Mouse (Mus musculus) MEL (cell line): ENCODE results near the gene Myh3.

Experiments used
- CTCF ChIP-seq, 3 experiments: IDR thresholded peaks in 2 of 3; conservative IDR thresholded peaks in 1 of 3; 2 replicates each; pipeline ENCODE4 v1.5.1; 2011 to 2012; ENCODE audit warnings: low read length in 3 of 3, low read depth in 2 of 3, mild to moderate bottlenecking in 2 of 3, improper control_type of control experiment in 1 of 3, inconsistent platforms in 1 of 3, mixed read lengths in 1 of 3, moderate library complexity in 1 of 3; ENCODE audit not compliant: control insufficient read depth in 1 of 3, insufficient read depth in 1 of 3, poor library complexity in 1 of 3, severe bottlenecking in 1 of 3
- EP300 ChIP-seq, 2 experiments: IDR thresholded peaks; 2 replicates each; pipeline ENCODE4 v1.6.1; 2011; ENCODE audit warnings: improper control_type of control experiment in 2 of 2, low read length in 2 of 2, low read depth in 1 of 2, mild to moderate bottlenecking in 1 of 2
- GATA1 ChIP-seq: IDR thresholded peaks from 2 replicates; pipeline ENCODE4 v1.6.1; 2011; ENCODE audit warnings: low read depth, low read length, improper control_type of control experiment
- MAZ ChIP-seq: IDR thresholded peaks from 2 replicates; pipeline ENCODE4 v1.6.1; 2012; ENCODE audit warnings: low read depth, mild to moderate bottlenecking, inconsistent platforms, low read length, improper control_type of control experiment
- POLR2A ChIP-seq, 2 experiments: IDR thresholded peaks; 2 replicates each; pipeline ENCODE4 v1.6.1; 2011 to 2012; ENCODE audit warnings: low read length in 2 of 2, mild to moderate bottlenecking in 2 of 2, control low read depth in 1 of 2, improper control_type of control experiment in 1 of 2, low read depth in 1 of 2, moderate library complexity in 1 of 2; ENCODE audit not compliant: control insufficient read depth in 1 of 2, insufficient read depth in 1 of 2, poor library complexity in 1 of 2
- ZC3H11A ChIP-seq: IDR thresholded peaks from 2 replicates; pipeline ENCODE4 v1.6.1; 2012; ENCODE audit warnings: low read depth, mild to moderate bottlenecking, inconsistent platforms, low read length, improper control_type of control experiment

DNA sequence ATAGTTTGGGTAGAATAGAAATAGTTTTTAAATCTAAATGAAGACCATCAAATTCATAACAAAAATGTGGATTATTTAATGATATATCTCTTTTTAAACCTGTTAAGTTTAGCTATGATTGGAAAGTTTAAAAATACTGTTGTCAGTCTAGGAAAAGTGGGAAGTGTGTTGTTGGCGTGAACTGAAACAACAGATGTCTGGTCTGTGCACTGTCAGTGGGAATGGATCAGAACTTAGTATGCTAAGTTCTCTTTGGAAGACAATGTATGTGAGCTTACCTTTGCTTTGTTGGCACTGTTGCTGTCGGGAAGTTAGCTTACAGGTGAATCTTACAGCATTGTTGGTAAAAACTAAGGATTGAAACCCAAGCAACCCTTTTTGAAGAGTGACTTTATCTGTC is 16.8 kb upstream of the Myh3 start:
- TF ChIP-seq ZC3H11A (no peak), EP300 (IDR thresholded peaks at IDR 0.05; ENCODE audit: low read depth in 1 of 2, low read length in 2 of 2) (no peak), POLR2A (IDR thresholded peaks at IDR 0.05; ENCODE audit: control insufficient read depth in 1 of 2, insufficient read depth in 1 of 2, low read depth in 1 of 2, low read length in 2 of 2, poor library complexity in 1 of 2) (no peak), CTCF (IDR thresholded peaks at IDR 0.05 in 2 of 3, conservative IDR thresholded peaks at IDR 0.05 in 1 of 3; ENCODE audit: control insufficient read depth in 1 of 3, insufficient read depth in 1 of 3, low read depth in 2 of 3, low read length in 3 of 3, poor library complexity in 1 of 3, severe bottlenecking in 1 of 3) (no peak), GATA1 (no peak), MAZ (no peak)
